Mouse (Mus musculus): ENCODE measurements around the gene P2ry10b. TPM values are rescaled to one million over a fixed set of nuclear protein-coding genes. Genes with fewer than 3 reads are reported as not detected.

Gene P2ry10b
- total RNA-seq (2014; fragmentation: Nextera tagmentation) (8.1 and 10.7 TPM in 2 replicates), total RNA-seq (2017) (9.2 and 9.8 TPM in 2 replicates), polyA plus RNA-seq (2012) (0.14 and 0.19 TPM in 2 replicates)

- H3K9me3 ChIP-seq (replicated peaks) = no peaks in the 10 kb centered on the region
- ATAC-seq (ENCODE audit: extremely low read depth, insufficient number of reproducible peaks, low FRiP score, poor library complexity, severe bottlenecking) = no peak
- no peaks in the 10 kb centered on the region for H3K36me3 ChIP-seq (replicated peaks)
- no peak for DNase-seq (ENCODE audit: low spot score)
- peak within 1 kb of the TSS; percentile 23; the same call in 1 of the 2 replicates for H3K4me3 ChIP-seq (ENCODE audit: low read depth, low read length)
- peaks cover 10% of the 10 kb centered on the region; the same call in 1 of the 2 replicates for H3K4me1 ChIP-seq (ENCODE audit: insufficient read depth, low read depth, low read length)
- TF ChIP-seq GATA2 (IDR thresholded peaks at IDR 0.05; ENCODE audit: borderline replicate concordance, low read depth, low read length) (no peak), CTCF (IDR thresholded peaks at IDR 0.05; ENCODE audit: low read depth, low read length) (no peak), TAL1 (conservative IDR thresholded peaks at IDR 0.05; ENCODE audit: low read depth, low read length) (no peak), GATA1 (IDR thresholded peaks at IDR 0.05; ENCODE audit: borderline replicate concordance, low read length) (no peak), POLR2AphosphoS5 (IDR thresholded peaks at IDR 0.05; ENCODE audit: insufficient replicate concordance, low read depth, low read length) (no peak)
- no peaks in the 10 kb centered on the region for H3K27me3 ChIP-seq (ENCODE audit: insufficient read depth, low read length)
Measured at GRCm38 (mm10) chrX:107148681-107149080, at the start of gene P2ry10b. Gene P2ry10b, plus strand, starts transcription at chrX:107148927.

- Histone ChIP-seq H3K4me1 (ENCODE audit: insufficient read depth, low read depth, low read length) (no peaks in the 10 kb centered on the region), H3K9me3 (replicated peaks) (no peaks in the 10 kb centered on the region), H3K27me3 (ENCODE audit: insufficient read depth, low read length) (no peaks in the 10 kb centered on the region), H3K36me3 (replicated peaks) (no peaks in the 10 kb centered on the region), H3K4me3 (ENCODE audit: low read depth, low read length) (no peak overlapping the region)
- no peak for DNase-seq (ENCODE audit: low spot score)
- no peak for TF ChIP-seq TAL1 (conservative IDR thresholded peaks at IDR 0.05; ENCODE audit: low read depth, low read length)
- TF ChIP-seq GATA2 (IDR thresholded peaks at IDR 0.05; ENCODE audit: borderline replicate concordance, low read depth, low read length) = no peak
- TF ChIP-seq GATA1 (IDR thresholded peaks at IDR 0.05; ENCODE audit: borderline replicate concordance, low read length) = no peak
- no peak for TF ChIP-seq CTCF (IDR thresholded peaks at IDR 0.05; ENCODE audit: low read depth, low read length)
- no peak for TF ChIP-seq POLR2AphosphoS5 (IDR thresholded peaks at IDR 0.05; ENCODE audit: insufficient replicate concordance, low read depth, low read length)
- ATAC-seq (ENCODE audit: extremely low read depth, insufficient number of reproducible peaks, low FRiP score, poor library complexity, severe bottlenecking) = no peak
Measured at GRCm38 (mm10) chrX:107116333-107116732, 32.4 kb upstream of the P2ry10b start.

GRCm38 (mm10) chrX:107116987-107117386, 31.7 kb upstream of the P2ry10b start:
- no peak for ATAC-seq (ENCODE audit: extremely low read depth, insufficient number of reproducible peaks, low FRiP score, poor library complexity, severe bottlenecking)
- no peak for DNase-seq (ENCODE audit: low spot score)
- TF ChIP-seq CTCF (IDR thresholded peaks at IDR 0.05; ENCODE audit: low read depth, low read length) = no peak
- TF ChIP-seq POLR2AphosphoS5 (IDR thresholded peaks at IDR 0.05; ENCODE audit: insufficient replicate concordance, low read depth, low read length) = no peak
- no peak for TF ChIP-seq GATA2 (IDR thresholded peaks at IDR 0.05; ENCODE audit: borderline replicate concordance, low read depth, low read length)
- TF ChIP-seq TAL1 (conservative IDR thresholded peaks at IDR 0.05; ENCODE audit: low read depth, low read length) = no peak
- no peak for TF ChIP-seq GATA1 (IDR thresholded peaks at IDR 0.05; ENCODE audit: borderline replicate concordance, low read length)
- no peaks in the 10 kb centered on the region for H3K27me3 ChIP-seq (ENCODE audit: insufficient read depth, low read length)
- no peaks in the 10 kb centered on the region for H3K9me3 ChIP-seq (replicated peaks)
- no peak overlapping the region for H3K4me3 ChIP-seq (ENCODE audit: low read depth, low read length)
- H3K36me3 ChIP-seq (replicated peaks) = no peaks in the 10 kb centered on the region
- no peaks in the 10 kb centered on the region for H3K4me1 ChIP-seq (ENCODE audit: insufficient read depth, low read depth, low read length)

- Histone ChIP-seq H3K4me3 (ENCODE audit: low read depth, low read length) (no peak overlapping the region), H3K36me3 (replicated peaks) (no peaks in the 10 kb centered on the region), H3K9me3 (replicated peaks) (no peaks in the 10 kb centered on the region), H3K4me1 (ENCODE audit: insufficient read depth, low read depth, low read length) (peaks cover 5% of the 10 kb centered on the region; the same call in 1 of the 2 replicates), H3K27me3 (ENCODE audit: insufficient read depth, low read length) (no peaks in the 10 kb centered on the region)
- no peak for DNase-seq (ENCODE audit: low spot score)
- no peak for ATAC-seq (ENCODE audit: extremely low read depth, insufficient number of reproducible peaks, low FRiP score, poor library complexity, severe bottlenecking)
- TF ChIP-seq POLR2AphosphoS5 (IDR thresholded peaks at IDR 0.05; ENCODE audit: insufficient replicate concordance, low read depth, low read length) = no peak
- no peak for TF ChIP-seq GATA2 (IDR thresholded peaks at IDR 0.05; ENCODE audit: borderline replicate concordance, low read depth, low read length)
- TF ChIP-seq TAL1 (conservative IDR thresholded peaks at IDR 0.05; ENCODE audit: low read depth, low read length) = no peak
- no peak for TF ChIP-seq GATA1 (IDR thresholded peaks at IDR 0.05; ENCODE audit: borderline replicate concordance, low read length)
- no peak for TF ChIP-seq CTCF (IDR thresholded peaks at IDR 0.05; ENCODE audit: low read depth, low read length)
Measured at GRCm38 (mm10) chrX:107143184-107143583, 5.5 kb upstream of the P2ry10b start.

- Histone ChIP-seq H3K9me3 (replicated peaks) (no peaks in the 10 kb centered on the region), H3K36me3 (replicated peaks) (no peaks in the 10 kb centered on the region), H3K4me3 (ENCODE audit: low read depth, low read length) (no peak overlapping the region), H3K27me3 (ENCODE audit: insufficient read depth, low read length) (no peaks in the 10 kb centered on the region), H3K4me1 (ENCODE audit: insufficient read depth, low read depth, low read length) (peaks cover 8% of the 10 kb centered on the region; the same call in 1 of the 2 replicates)
- DNase-seq (ENCODE audit: low spot score) (no peak), ATAC-seq (ENCODE audit: extremely low read depth, insufficient number of reproducible peaks, low FRiP score, poor library complexity, severe bottlenecking) (no peak)
- no peak for TF ChIP-seq CTCF (IDR thresholded peaks at IDR 0.05; ENCODE audit: low read depth, low read length)
- no peak for TF ChIP-seq TAL1 (conservative IDR thresholded peaks at IDR 0.05; ENCODE audit: low read depth, low read length)
- TF ChIP-seq POLR2AphosphoS5 (IDR thresholded peaks at IDR 0.05; ENCODE audit: insufficient replicate concordance, low read depth, low read length) = no peak
- no peak for TF ChIP-seq GATA1 (IDR thresholded peaks at IDR 0.05; ENCODE audit: borderline replicate concordance, low read length)
- TF ChIP-seq GATA2 (IDR thresholded peaks at IDR 0.05; ENCODE audit: borderline replicate concordance, low read depth, low read length) = no peak
Measured at GRCm38 (mm10) chrX:107143930-107144329, 4.8 kb upstream of the P2ry10b start.

- Histone ChIP-seq H3K27me3 (ENCODE audit: insufficient read depth, low read length) (no peaks in the 10 kb centered on the region), H3K4me3 (ENCODE audit: low read depth, low read length) (peak overlapping the region; percentile 23; the same call in 1 of the 2 replicates), H3K9me3 (replicated peaks) (no peaks in the 10 kb centered on the region), H3K36me3 (replicated peaks) (no peaks in the 10 kb centered on the region), H3K4me1 (ENCODE audit: insufficient read depth, low read depth, low read length) (peaks cover 9% of the 10 kb centered on the region; the same call in 1 of the 2 replicates)
- DNase-seq (ENCODE audit: low spot score) (no peak), ATAC-seq (ENCODE audit: extremely low read depth, insufficient number of reproducible peaks, low FRiP score, poor library complexity, severe bottlenecking) (no peak)
- TF ChIP-seq POLR2AphosphoS5 (IDR thresholded peaks at IDR 0.05; ENCODE audit: insufficient replicate concordance, low read depth, low read length) = no peak
- no peak for TF ChIP-seq TAL1 (conservative IDR thresholded peaks at IDR 0.05; ENCODE audit: low read depth, low read length)
Measured at GRCm38 (mm10) chrX:107149391-107149993, 765 bp downstream of the P2ry10b start.
